Mouse (Mus musculus) MEL (cell line): Measurements from ENCODE around the gene Prdm15. TPM values are rescaled to one million over a fixed set of nuclear protein-coding genes. Genes with fewer than 3 reads are reported as not detected.

Source experiments
- DNase-seq: peaks from one replicate; pipeline ENCODE4 v3.0.0; 2011; ENCODE audit warnings: low read depth, low spot score
- H3K27ac ChIP-seq: 2 replicates; pipeline ENCODE4 v1.5.1; 2012; ENCODE audit warnings: low read depth, mild to moderate bottlenecking, control low read depth, low read length, moderate library complexity; ENCODE audit not compliant: control insufficient read depth
- H3K27me3 ChIP-seq, 2 experiments: fragments of 150-350 bp in 1 of 2; sonication (generic) in 1 of 2; 2 replicates each; pipeline ENCODE4 v1.6.1; 2012; ENCODE audit warnings: low read length in 2 of 2, mild to moderate bottlenecking in 2 of 2, improper control_type of control experiment in 1 of 2, moderate library complexity in 1 of 2; ENCODE audit not compliant: insufficient read depth in 2 of 2, control insufficient read depth in 1 of 2
- H3K36me3 ChIP-seq, 2 experiments: 2 replicates each; pipeline ENCODE4 v1.6.1; 2012 to 2014; ENCODE audit warnings: low read length in 2 of 2, improper control_type of control experiment in 1 of 2, inconsistent platforms in 1 of 2, mild to moderate bottlenecking in 1 of 2; ENCODE audit not compliant: insufficient read depth in 2 of 2, control insufficient read depth in 1 of 2
- H3K4me1 ChIP-seq, 2 experiments: fragments of 150-350 bp in 1 of 2; sonication (generic) in 1 of 2; 2 replicates each; pipeline ENCODE4 v1.6.1; 2012; ENCODE audit warnings: low read length in 2 of 2, improper control_type of control experiment in 1 of 2, mild to moderate bottlenecking in 1 of 2; ENCODE audit not compliant: insufficient read depth in 2 of 2, control insufficient read depth in 1 of 2
- H3K4me3 ChIP-seq, 2 experiments: fragments of 150-350 bp in 1 of 2; sonication (generic) in 1 of 2; 2 replicates each; pipeline ENCODE4 v1.5.1; 2012; ENCODE audit warnings: low read depth in 2 of 2, low read length in 2 of 2, mild to moderate bottlenecking in 2 of 2, moderate library complexity in 2 of 2, control low read depth in 1 of 2, improper control_type of control experiment in 1 of 2; ENCODE audit not compliant: control insufficient read depth in 1 of 2, insufficient read depth in 1 of 2
- H3K79me2 ChIP-seq: 2 replicates; pipeline ENCODE4 v1.6.1; 2012; ENCODE audit warnings: mild to moderate bottlenecking, low read length, moderate library complexity; ENCODE audit not compliant: control insufficient read depth, poor library complexity, insufficient read depth
- H3K9ac ChIP-seq: 2 replicates; pipeline ENCODE4 v1.6.1; 2012; ENCODE audit warnings: low read depth, mild to moderate bottlenecking, control low read depth, low read length, moderate library complexity; ENCODE audit not compliant: control insufficient read depth, poor library complexity, severe bottlenecking
- H3K9me3 ChIP-seq: fragments of 150-350 bp; sonication (generic); replicated peaks from 2 replicates; pipeline ENCODE4 v1.6.1; 2012; ENCODE audit warnings: mild to moderate bottlenecking, low read length, improper control_type of control experiment, moderate library complexity; ENCODE audit not compliant: insufficient read depth
- E2F4 ChIP-seq: IDR thresholded peaks from 2 replicates; pipeline ENCODE4 v1.6.1; 2011; ENCODE audit warnings: low read depth, low read length, improper control_type of control experiment, borderline replicate concordance
- EP300 ChIP-seq, 2 experiments: IDR thresholded peaks; 2 replicates each; pipeline ENCODE4 v1.6.1; 2011; ENCODE audit warnings: improper control_type of control experiment in 2 of 2, low read length in 2 of 2, low read depth in 1 of 2, mild to moderate bottlenecking in 1 of 2
- MAZ ChIP-seq: IDR thresholded peaks from 2 replicates; pipeline ENCODE4 v1.6.1; 2012; ENCODE audit warnings: low read depth, mild to moderate bottlenecking, inconsistent platforms, low read length, improper control_type of control experiment
- MYB ChIP-seq: IDR thresholded peaks from 2 replicates; pipeline ENCODE4 v1.6.1; 2011; ENCODE audit warnings: mild to moderate bottlenecking, low read depth, low read length, improper control_type of control experiment
- NELFE ChIP-seq: IDR thresholded peaks from 2 replicates; pipeline ENCODE4 v1.6.1; 2011; ENCODE audit warnings: low read depth, low read length, improper control_type of control experiment
- POLR2AphosphoS5 ChIP-seq: IDR thresholded peaks from 2 replicates; pipeline ENCODE4 v1.6.1; 2012; ENCODE audit warnings: low read depth, borderline replicate concordance, mild to moderate bottlenecking, inconsistent platforms, low read length, moderate library complexity, mixed read lengths
- RAD21 ChIP-seq: IDR thresholded peaks from 2 replicates; pipeline ENCODE4 v1.6.1; 2011; ENCODE audit warnings: mild to moderate bottlenecking, low read depth, low read length, improper control_type of control experiment
- RCOR1 ChIP-seq: IDR thresholded peaks from 2 replicates; pipeline ENCODE4 v1.6.1; 2012; ENCODE audit warnings: low read depth, mild to moderate bottlenecking, inconsistent platforms, low read length, improper control_type of control experiment
- TCF12 ChIP-seq: IDR thresholded peaks from 2 replicates; pipeline ENCODE4 v1.6.1; 2014; ENCODE audit warnings: low read depth, mild to moderate bottlenecking, inconsistent platforms, low read length, improper control_type of control experiment, moderate library complexity
- ZC3H11A ChIP-seq: IDR thresholded peaks from 2 replicates; pipeline ENCODE4 v1.6.1; 2012; ENCODE audit warnings: low read depth, mild to moderate bottlenecking, inconsistent platforms, low read length, improper control_type of control experiment
- ZMIZ1 ChIP-seq: IDR thresholded peaks from 2 replicates; pipeline ENCODE4 v1.6.1; 2012; ENCODE audit warnings: low read depth, mild to moderate bottlenecking, inconsistent platforms, low read length, improper control_type of control experiment, moderate library complexity
- polyA plus RNA-seq, 2 experiments: library from polyadenylated mRNA; stranded (reverse) in 1 of 2; unstranded in 1 of 2; fragments of >175 nt in 1 of 2; fragments of >200 nt in 1 of 2; gene quantifications; 2 replicates each; pipeline versions ENCODE4 v1.2.1 to v1.2.4; 2012; ENCODE audit warnings: low replicate concordance in 2 of 2, low read depth in 1 of 2; ENCODE audit not compliant: insufficient read length in 2 of 2, insufficient read depth in 1 of 2, missing spikeins in 1 of 2
- total RNA-seq: library from RNA; depleted of rRNA; stranded (reverse); fragments of 300-350 nt; gene quantifications from 2 replicates; pipeline ENCODE4 v1.2.3, GENCODE M21; 2012

Gene Prdm15
- total and polyA plus RNA-seq, 3 experiments: 10.7 to 12.0 TPM; not detected in 1

DNA sequence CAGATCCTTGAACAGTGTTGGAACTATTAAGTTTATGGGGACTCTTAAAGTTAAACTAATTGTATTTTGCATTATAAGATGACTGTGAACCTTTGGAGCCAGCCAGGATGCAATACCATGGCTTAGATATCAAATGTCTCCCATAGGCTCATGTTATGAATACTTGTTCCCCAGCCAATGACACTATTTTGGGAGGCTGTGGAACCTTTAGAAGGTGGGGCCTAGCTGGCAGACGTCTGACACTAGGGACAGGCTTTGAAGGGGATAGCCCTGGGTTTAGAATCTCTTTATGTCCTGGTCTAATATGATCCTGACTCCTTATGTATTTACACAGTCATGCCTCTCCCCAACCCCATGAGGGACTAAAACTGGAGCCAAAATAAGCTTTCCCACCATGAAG is 22.7 kb upstream of the Prdm15 start:
- no peak overlapping the region for H3K9ac ChIP-seq
- H3K4me1 ChIP-seq: no peaks in the 10 kb centered on the region
- no peak overlapping the region for H3K4me3 ChIP-seq
- no peaks in the 10 kb centered on the region for H3K9me3 ChIP-seq
- DNase-seq: no peak
- H3K79me2 ChIP-seq: no peaks in the 10 kb centered on the region
- H3K27me3 ChIP-seq: no peaks in the 10 kb centered on the region
- TF ChIP-seq NELFE: no peak
- TF ChIP-seq ZMIZ1: no peak
- TF ChIP-seq E2F4: no peak
- TF ChIP-seq EP300 (IDR thresholded peaks at IDR 0.05; ENCODE audit: low read depth in 1 of 2, low read length in 2 of 2): no peak
- peaks cover 0 to 1% of the 10 kb centered on the region in 2 experiments; a peak in 1 of 4 replicates for H3K36me3 ChIP-seq
- H3K27ac ChIP-seq: no peak overlapping the region

DNA sequence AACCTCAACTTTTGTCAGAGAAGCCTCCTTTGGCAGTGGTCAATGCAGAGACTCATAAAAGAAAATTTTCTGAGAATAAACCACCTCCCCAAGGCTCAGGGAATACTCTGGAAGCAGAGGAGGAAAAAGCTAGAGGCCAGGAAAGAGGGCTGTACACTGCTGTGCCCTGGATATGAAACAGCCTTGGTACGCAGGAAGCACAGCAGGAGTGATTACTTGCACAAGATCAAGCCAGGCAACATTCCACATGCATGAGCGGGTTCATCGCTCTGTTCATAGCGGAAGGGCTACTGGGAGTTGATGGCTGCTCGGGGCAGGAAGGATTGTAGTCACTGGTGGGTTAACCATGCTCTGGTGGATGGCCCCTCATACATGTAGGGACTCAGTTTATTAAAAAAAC is 21.0 kb upstream of the Prdm15 start:
- DNase-seq: no peak
- peaks cover 0 to 1% of the 10 kb centered on the region in 2 experiments; a peak in 1 of 4 replicates for H3K36me3 ChIP-seq
- H3K4me1 ChIP-seq: no peaks in the 10 kb centered on the region
- no peaks in the 10 kb centered on the region for H3K79me2 ChIP-seq
- no peak overlapping the region for H3K27ac ChIP-seq
- H3K27me3 ChIP-seq: no peaks in the 10 kb centered on the region
- no peak for TF ChIP-seq MYB
- TF ChIP-seq RCOR1: no peak
- no peak for TF ChIP-seq ZC3H11A
- TF ChIP-seq MAZ: no peak
- no peak for TF ChIP-seq TCF12
- TF ChIP-seq RAD21: no peak
- TF ChIP-seq, all 39 proteins: peak for 0
- Histone ChIP-seq H3K9ac (no peak overlapping the region), H3K9me3 (no peaks in the 10 kb centered on the region), H3K4me3 (no peak overlapping the region)

DNA sequence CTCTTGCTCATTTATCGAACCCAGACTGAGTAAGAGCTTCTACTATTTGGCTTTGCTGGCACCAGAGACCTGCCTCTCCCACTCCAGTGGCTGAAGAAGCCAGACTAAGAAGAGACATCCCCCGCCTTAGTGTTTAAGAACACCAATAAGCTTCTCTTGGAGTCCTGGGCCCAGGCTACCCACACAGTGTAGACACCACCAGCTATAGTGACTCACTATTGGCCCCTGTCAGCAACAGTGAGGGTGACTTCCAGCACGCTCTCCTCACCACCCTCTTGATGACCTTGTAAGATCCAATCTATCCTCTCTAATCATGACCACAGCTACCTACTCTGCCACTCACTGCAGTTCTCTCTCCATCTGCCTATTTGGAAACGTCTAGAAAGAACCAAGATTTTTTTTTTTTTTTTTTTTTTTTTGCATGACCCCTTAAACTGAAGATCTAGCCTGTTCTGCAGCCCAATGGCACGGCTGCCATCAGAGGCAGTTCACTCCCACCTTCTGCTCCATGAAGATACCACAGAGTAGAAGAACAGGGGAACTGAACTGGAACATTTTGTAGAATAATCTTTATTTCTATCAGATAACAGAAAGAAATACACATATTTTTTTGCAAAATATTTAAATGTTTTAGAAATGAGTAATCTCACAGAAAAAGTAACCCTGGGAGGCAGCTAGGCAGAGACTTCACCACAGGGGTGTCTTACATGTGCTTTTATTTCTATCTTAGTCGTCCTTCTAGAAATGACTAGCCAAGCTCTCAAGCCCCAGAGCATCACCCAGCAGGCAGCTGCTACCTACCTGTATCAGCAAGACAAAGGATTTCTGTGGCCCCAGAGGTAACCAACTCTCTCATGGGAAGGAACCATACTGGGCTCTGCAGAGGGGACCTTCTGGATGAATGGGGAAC is 17.8 kb upstream of the Prdm15 start:
- TF ChIP-seq POLR2AphosphoS5 (no peak), ZMIZ1 (no peak)
- DNase-seq: no peak
- Histone ChIP-seq H3K79me2 (no peaks in the 10 kb centered on the region), H3K4me3 (no peak overlapping the region), H3K9me3 (no peaks in the 10 kb centered on the region), H3K9ac (no peak overlapping the region), H3K27ac (no peak overlapping the region), H3K4me1 (no peaks in the 10 kb centered on the region), H3K36me3 (peaks cover 0 to 1% of the 10 kb centered on the region in 2 experiments; a peak in 1 of 4 replicates), H3K27me3 (no peaks in the 10 kb centered on the region)
